Mouse (Mus musculus) layer of hippocampus, adult 11-12 months (tissue): Measurements from ENCODE around the gene Rxra.
A peak's percentile ranks its signal among the peaks of the same experiment; 100 is the strongest.

Experiments
- DNase-seq: peaks from one replicate; pipeline ENCODE4 v3.0.0; 2022; ENCODE audit warnings: low spot score

Rxra gene

DNA sequence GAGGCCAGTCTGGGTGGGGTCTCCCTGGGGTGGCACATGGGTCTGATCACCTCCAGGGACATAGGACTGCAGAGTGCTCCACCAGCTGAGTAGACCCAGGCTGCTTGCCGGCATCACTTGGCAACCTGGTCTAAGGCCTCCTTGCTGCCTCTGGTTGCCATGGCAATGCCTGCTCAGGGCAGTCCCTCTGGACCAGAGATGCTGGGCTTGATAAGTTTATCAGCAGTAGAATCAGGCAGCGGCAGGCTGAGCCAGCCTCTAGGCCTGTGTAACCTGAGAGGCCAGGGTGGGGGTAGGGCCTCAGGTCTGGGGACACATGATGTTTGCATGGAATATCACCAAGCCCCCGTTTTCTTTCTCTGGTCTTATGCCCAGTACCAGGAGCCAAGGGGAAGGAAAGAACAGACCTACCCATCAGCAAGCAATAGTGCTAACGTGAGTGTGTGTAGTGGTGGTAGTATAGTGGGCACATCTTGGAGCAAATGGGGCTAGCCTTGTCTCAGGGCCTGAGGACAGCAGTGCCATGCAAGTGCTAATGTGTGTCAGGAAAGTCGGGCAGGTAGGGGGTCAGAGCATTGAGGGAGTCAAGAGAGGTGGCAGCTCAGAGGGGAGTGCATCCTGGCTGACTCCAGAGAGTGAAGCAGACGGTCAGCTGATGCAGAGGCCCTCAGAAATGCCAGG lies 88.2 kb downstream of the Rxra start:
- DNase-seq, result no peak

DNA sequence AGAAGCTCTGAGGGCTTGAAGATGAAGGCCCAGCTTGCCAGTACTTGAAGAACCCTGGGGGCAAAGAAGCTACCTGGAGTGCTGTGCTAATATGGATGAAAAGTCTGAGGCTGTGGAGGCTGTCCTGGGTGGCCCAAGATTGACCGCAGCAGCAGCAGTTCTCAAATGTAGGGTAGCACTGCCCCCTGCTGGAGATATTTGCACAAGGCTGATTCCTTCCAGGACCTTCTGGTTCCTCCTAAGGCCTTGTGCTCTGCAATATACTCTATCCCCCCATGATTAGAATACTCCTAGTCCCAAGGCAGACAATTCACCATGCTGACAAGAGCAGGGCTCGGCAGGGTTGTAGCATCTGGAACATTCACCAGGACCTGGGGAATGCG lies 88.7 kb downstream of the Rxra start:
- DNase-seq, result peak; percentile 90

DNA sequence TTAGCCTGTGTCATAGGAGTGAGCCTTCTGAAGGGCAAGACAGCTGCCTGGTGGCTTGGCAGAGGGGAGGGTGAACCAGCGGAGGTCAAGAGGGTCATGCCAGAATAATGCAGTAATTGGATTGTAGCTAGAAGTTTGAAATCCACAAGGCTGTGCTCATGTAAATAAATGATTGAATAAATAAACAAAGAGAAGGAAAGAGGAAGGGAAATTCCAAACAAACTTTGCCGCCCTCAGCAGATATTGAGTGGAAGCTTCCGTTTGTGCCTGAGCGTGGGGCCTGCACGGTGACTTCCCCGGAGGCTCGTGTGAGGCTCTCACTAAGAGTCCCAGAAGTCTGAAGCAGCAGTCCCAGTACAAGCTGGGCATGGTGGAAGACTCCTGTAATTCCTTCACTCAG lies 91.5 kb downstream of the Rxra start:
- no peak for DNase-seq

DNA sequence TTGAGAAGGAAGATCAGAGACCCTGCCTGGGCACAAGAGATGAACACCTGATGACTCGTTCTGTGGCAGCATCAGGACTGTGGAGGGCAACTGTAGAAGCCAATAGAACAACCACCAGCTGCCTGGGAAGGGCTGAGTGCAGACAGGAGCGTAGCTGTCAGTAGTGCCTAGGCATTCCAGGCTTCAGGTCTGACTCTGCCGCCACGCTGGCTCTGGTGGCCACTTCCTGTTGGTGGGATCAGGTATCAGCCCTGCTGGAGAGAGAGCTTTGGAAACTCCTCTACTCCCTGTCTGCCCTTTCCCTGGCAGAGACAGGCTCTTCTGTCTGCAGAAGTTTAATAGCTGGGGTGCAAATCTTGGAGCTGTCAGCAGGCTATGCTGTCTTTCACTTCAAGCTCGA lies 93.5 kb downstream of the Rxra start:
- no peak for DNase-seq

DNA sequence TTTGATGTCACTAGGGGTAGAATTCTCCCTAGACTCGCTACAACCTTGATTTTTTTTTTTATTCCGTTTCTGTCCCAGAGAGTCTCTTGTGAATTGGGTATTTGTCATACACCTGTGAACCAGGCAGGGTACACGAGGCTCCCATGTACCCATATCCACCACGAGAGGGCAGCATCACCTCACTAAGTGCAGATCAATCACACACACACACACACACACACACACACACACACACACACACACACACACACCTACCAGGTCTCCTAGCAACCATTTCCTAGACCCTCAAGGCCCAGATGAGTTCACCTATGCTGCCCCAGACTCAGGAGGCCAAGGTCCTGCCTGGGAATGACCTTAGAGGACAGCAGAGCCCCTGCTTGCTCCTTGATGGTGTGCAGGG lies 94.0 kb downstream of the Rxra start:
- DNase-seq, result peak; percentile 72

GRCm38 (mm10) chr2:27771936-27772335 lies 95.7 kb downstream of the Rxra start:
- peak; percentile 81 for DNase-seq

DNA sequence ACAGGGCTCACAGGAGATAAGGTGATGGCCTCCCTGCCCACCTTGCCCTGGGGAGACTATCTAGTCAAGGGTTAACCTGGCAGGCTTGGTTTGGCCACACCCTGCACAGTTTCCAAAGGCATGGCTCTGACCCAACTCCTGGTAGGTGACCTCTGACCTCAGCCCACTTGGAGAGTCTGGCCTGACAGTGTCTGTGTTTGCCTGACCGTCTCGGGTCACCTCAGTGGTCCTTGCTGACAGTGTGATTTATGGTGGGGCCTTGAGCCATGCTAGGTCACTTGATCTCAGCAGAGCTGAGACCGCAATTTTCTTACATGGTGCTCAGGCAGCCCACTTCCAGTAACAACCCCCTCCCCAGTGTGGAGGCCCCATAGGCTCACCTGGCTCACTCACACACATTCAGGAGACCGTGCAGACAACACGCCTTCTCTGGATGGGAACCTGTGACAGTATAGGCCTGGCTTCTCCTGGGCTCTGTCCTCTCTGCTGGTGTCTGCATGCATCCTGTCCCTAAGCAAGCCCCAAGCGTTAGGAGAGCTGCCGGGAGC lies 96.7 kb downstream of the Rxra start:
- no peak for DNase-seq

GRCm38 (mm10) chr2:27773980-27774730 lies 97.9 kb downstream of the Rxra start:
- DNase-seq, result no peak

- DNase-seq, result no peak
Measured at GRCm38 (mm10) chr2:27775006-27775405, 98.8 kb downstream of the Rxra start.

DNA sequence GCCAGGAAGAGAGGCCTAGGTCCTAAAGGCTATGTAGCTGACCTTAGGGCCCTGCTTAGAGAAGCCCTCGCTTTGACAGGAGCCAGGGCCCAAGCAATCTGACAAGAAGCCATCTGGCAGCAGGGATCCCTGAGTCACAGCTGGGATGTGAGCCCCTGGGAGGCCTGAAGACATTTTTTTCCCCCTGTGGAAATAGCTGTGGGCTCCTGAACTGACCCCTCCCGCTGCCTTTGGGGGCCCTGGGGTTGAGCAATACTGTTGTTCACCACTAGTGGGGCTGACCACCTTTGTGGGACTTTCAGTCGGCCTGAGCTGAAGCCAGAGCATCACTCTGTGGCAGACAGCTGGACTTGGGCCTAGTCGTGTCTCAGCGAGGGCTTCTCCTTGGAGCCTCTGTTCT lies 99.4 kb downstream of the Rxra start:
- no peak for DNase-seq

- DNase-seq, result no peak
Measured at GRCm38 (mm10) chr2:27777756-27778155, 101.5 kb downstream of the Rxra start.

DNA sequence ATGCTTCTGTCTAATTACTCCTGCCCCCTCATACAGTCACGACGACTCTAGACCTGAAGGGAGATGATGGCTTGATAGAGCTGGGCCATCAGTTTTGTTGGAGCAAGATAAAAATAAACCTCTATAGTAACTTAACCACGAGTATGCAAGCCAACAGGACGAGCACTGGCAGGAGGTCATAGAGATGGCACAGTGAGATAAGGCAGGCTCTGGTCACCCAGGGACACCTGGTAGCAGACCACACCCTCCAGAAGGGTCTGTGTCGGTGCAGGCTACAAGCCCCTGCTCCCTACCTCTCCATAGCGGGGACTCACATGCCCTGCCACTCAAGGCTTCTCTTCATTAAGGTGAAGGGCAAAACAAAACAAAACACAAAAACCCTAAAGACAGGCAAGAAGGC lies 102.0 kb downstream of the Rxra start:
- no peak for DNase-seq

GRCm38 (mm10) chr2:27779291-27779866 lies 103.1 kb downstream of the Rxra start:
- no peak for DNase-seq

DNA sequence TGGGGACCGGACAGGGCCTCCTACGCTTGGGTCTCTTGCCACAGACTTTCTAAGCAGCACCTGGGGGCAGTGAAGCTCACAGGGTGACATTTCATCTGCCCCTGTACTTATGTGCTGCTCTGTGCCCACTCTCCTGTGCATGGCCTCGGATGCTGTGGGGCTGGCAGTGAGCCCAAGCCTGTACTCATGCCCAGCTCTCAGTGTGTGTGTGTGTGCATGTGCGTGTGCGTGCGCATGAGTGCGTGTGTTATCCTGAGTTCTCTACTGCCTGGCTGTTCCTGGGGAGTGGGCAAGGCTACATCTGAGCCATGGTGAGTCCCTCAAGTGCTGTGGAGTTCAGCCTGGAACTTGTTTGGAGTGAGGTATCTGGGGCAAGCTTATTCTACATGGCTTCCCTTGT lies 103.9 kb downstream of the Rxra start:
- no peak for DNase-seq

GRCm38 (mm10) chr2:27785363-27785762 lies 109.1 kb downstream of the Rxra start:
- DNase-seq, result no peak

- no peak for DNase-seq
Measured at GRCm38 (mm10) chr2:27785973-27786417, 109.8 kb downstream of the Rxra start.

GRCm38 (mm10) chr2:27791571-27791970 lies 115.3 kb downstream of the Rxra start:
- no peak for DNase-seq

DNA sequence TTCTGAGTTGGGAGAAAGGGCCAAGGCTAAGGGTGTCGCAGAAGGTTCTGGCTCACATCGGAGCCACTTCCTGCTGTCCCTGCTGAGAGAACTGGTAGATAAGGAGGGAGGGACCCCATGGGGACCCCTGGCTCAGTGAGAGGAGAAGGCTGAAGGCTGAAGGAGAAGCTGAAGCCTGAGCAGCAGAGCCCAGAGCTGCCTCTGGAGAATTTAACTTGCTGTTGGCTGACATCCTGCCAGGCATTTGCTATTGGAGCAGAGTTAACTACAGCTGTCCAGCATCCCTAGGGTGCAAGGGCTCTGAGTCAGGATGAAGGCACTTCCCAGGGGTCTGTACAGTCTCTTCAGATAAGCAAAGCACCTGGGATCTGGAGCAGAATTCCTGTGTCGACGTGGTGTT lies 122.8 kb downstream of the Rxra start:
- no peak for DNase-seq

DNA sequence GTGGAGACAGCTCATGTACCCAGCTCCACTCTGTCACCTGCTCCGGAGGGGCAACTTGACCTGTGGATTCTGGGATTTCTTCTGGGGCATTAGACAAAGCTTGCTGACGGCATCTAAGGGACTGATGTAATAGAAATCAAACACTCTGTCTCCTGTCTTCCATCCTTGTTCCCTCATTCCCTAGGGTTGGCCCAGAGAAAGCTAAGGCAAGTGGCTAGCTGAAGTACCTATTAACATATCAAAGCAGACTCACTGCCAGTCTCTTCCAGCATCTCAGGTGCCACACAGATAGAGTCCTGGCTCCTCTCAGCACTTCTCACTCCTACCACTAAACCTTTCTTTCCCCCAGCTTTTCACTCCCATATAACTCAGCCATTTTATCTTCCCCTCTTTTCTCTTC lies 124.8 kb downstream of the Rxra start:
- no peak for DNase-seq

- DNase-seq, result peak; percentile 12
Measured at GRCm38 (mm10) chr2:27802493-27802892, 126.3 kb downstream of the Rxra start.

GRCm38 (mm10) chr2:27806691-27807090 lies 130.5 kb downstream of the Rxra start:
- DNase-seq, result no peak

DNA sequence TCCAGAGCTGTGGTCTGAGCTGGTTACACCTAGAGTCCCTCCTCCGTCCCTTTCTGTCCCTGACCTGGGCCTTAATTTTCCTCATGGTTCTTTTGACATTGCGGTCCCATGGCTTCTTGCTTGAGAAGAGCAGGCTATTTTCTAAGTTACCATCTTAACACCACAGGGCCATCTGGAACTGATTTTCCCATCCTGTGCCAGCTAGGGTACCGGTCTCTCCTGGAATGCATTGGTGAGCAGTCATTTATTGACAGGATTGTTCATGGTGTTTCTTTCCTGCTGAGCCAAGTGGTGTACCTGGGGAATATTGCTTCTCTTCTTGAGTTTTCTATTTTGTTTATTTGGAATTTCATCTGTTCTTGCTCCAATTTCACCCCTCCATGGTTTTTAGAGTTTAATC lies 131.4 kb downstream of the Rxra start:
- DNase-seq, result no peak

- no peak for DNase-seq
Measured at GRCm38 (mm10) chr2:27809897-27810296, 133.7 kb downstream of the Rxra start.
